Mouse (Mus musculus): ENCODE results near the gene Tapt1. TPM values are rescaled to one million over a fixed set of nuclear protein-coding genes. Genes with fewer than 3 reads are reported as not detected.

The Tapt1 gene
- polyA plus RNA-seq, 1 experiment, result 19.9 TPM

DNA sequence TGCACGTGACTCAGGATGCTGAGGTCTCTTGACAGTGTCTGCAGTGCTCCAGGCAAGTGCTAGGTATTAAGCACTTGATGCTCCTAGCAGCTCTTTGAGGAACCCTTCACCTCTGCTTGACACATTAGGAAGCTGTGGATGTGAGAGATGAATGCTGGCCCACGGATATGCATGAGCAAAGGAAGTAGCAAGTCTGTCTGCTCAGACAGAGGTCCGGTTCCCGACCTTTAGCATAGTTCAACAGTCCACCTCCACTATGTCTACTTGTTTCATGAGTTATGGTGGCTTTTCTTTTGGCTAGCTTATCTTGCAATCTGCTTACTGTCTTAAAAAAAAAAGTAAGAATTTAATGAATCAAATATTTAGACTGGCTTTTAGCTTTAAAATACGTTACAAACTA lies 19.8 kb downstream of the Tapt1 start:
- TF ChIP-seq POLR2A (IDR thresholded peaks at IDR 0.05; ENCODE audit: borderline replicate concordance, low read depth, low read length), result no peak
- no peak for TF ChIP-seq CTCF (IDR thresholded peaks at IDR 0.05; ENCODE audit: low read depth, low read length)
- Histone ChIP-seq H3K4me1 (ENCODE audit: control insufficient read depth, insufficient read depth, low read length) (peaks cover 5% of the 10 kb centered on the region), H3K4me3 (ENCODE audit: insufficient read depth, low read length) (no peak overlapping the region), H3K27ac (ENCODE audit: insufficient read depth, low read depth, low read length) (no peak overlapping the region)

DNA sequence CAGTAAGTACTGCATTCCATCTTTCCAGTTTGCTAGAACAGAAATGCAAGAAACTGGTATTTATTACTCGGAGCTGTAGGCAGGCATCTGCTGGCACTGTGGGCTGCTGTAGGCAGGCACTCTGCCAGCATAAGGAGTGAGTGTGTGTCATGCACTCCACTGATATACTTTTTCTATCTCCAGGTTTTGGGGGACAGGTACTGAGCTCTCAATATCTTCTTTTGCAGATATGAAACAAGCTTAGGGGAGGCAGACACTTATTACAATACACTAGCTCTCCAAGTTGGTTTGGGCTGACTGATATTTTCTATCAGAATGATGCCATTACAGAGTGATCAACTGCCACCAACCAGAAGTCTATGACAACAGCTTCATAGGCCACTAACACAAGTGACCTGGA lies 23.0 kb downstream of the Tapt1 start:
- no peak overlapping the region for H3K27ac ChIP-seq (ENCODE audit: insufficient read depth, low read depth, low read length)
- TF ChIP-seq POLR2A (IDR thresholded peaks at IDR 0.05; ENCODE audit: borderline replicate concordance, low read depth, low read length) (no peak), CTCF (IDR thresholded peaks at IDR 0.05; ENCODE audit: low read depth, low read length) (no peak)
- H3K4me1 ChIP-seq (ENCODE audit: control insufficient read depth, insufficient read depth, low read length), result peaks cover 2% of the 10 kb centered on the region; the same call in 1 of the 2 replicates
- H3K4me3 ChIP-seq (ENCODE audit: insufficient read depth, low read length), result no peak overlapping the region

DNA sequence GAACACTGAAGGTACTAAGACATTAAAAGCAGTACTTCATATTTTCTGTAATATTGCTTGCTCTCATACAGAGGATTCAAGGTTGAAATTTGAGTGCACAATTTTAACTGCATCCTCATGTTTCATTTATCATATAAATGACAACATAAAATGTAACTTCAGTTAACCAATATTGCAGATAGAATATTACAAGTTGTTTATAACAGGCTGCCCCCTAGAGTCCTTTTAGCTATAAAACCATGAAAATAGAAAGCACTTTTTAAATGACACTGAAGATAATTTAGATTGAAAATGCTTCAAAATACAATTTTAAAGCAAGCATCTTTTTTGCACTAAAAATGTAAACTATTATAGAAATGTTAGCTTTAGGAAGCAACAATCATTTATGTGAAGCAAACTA lies 24.8 kb downstream of the Tapt1 start:
- no peak overlapping the region for H3K4me3 ChIP-seq (ENCODE audit: insufficient read depth, low read length)
- no peak for TF ChIP-seq POLR2A (IDR thresholded peaks at IDR 0.05; ENCODE audit: borderline replicate concordance, low read depth, low read length)
- TF ChIP-seq CTCF (IDR thresholded peaks at IDR 0.05; ENCODE audit: low read depth, low read length), result no peak
- no peak overlapping the region for H3K27ac ChIP-seq (ENCODE audit: insufficient read depth, low read depth, low read length)
- H3K4me1 ChIP-seq (ENCODE audit: control insufficient read depth, insufficient read depth, low read length), result peaks cover 2% of the 10 kb centered on the region; the same call in 1 of the 2 replicates

DNA sequence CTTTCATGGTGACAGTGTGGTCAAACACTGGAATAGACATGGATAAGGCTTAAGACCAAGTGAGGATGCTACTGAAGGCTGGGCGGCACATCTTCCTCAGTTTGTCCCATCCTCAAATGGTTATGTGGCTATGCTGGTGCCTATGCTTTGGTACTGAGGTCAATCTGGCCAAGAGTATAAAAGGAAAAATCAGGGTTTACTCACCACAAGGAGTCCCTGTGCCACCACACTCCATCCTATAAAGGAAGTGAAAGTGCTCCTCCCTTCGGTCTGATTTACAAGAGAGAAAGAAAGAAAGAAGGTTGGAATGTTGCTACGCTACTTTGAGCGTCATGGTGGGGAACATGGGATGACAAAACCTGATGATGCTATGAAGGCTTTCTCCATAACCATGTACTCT lies 27.3 kb downstream of the Tapt1 start:
- Histone ChIP-seq H3K27ac (ENCODE audit: insufficient read depth, low read depth, low read length) (no peak overlapping the region), H3K4me1 (ENCODE audit: control insufficient read depth, insufficient read depth, low read length) (peaks cover 2% of the 10 kb centered on the region; the same call in 1 of the 2 replicates), H3K4me3 (ENCODE audit: insufficient read depth, low read length) (no peak overlapping the region)
- TF ChIP-seq POLR2A (IDR thresholded peaks at IDR 0.05; ENCODE audit: borderline replicate concordance, low read depth, low read length) (no peak), CTCF (IDR thresholded peaks at IDR 0.05; ENCODE audit: low read depth, low read length) (no peak)

DNA sequence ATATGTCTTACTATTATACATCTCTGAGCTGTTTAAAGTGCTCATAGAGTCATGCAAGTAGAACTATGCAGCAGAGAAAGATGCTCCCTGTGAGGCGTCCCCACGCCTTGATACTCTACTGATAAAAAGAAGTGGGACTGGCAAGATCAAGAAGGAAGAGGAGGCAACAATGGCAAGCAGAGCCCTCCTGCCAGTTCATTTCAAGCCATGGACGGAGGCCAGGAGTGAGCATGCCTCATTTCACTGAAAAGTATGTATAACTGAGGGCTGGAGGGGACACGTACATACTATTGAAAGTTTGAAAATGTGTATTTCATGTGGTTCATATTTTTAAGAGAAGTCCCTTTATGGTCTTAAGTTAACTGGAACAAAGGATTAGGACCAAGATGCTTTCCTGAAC lies 28.0 kb downstream of the Tapt1 start:
- peaks cover 2% of the 10 kb centered on the region; the same call in 1 of the 2 replicates for H3K4me1 ChIP-seq (ENCODE audit: control insufficient read depth, insufficient read depth, low read length)

DNA sequence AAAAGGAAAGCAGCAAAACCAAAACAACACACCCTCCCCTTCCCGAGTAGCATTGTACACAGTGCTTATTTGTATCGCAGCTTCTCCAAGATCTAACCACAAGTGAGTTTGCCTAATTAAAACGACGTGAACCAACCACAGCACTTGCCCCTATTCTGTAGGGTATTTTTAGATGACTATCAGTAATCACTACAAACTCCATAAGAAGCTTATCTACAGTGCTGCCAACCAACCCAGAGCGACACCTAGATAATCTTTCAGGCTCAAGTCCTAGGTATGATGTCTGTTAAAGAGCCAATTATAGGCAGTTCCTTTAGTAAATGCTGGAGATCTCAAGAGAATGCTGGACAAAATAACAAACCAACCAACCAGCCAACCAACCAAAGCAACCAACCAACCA lies 28.6 kb downstream of the Tapt1 start:
- TF ChIP-seq CTCF (IDR thresholded peaks at IDR 0.05; ENCODE audit: low read depth, low read length) (no peak), POLR2A (IDR thresholded peaks at IDR 0.05; ENCODE audit: borderline replicate concordance, low read depth, low read length) (no peak)
- H3K4me3 ChIP-seq (ENCODE audit: insufficient read depth, low read length), result no peak overlapping the region

More for the DNA sequence above, 28.0 kb downstream of the Tapt1 start:
- TF ChIP-seq POLR2A (IDR thresholded peaks at IDR 0.05; ENCODE audit: borderline replicate concordance, low read depth, low read length) (no peak), CTCF (IDR thresholded peaks at IDR 0.05; ENCODE audit: low read depth, low read length) (no peak)
- Histone ChIP-seq H3K4me3 (ENCODE audit: insufficient read depth, low read length) (no peak overlapping the region), H3K27ac (ENCODE audit: insufficient read depth, low read depth, low read length) (no peak overlapping the region)

DNA sequence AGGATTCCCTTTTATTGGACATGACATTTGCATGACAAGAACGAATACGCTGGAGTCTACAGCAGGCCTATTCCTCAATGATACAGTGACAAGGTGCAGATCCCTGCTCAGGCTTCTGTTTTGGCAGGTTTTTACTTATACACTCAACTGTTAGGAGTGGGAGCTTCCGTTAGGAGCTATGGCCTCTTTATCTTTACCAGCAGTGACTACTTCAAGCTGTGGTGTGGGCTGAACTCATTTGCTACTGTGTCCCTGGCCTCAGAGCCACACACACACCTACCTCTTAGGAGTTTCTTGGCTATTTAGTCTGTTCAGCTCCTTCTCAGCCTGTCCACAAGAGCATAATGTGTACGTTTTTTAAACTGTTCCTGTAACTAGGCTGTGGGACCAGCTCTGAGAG lies 30.3 kb downstream of the Tapt1 start:
- Histone ChIP-seq H3K4me3 (ENCODE audit: insufficient read depth, low read length) (no peak overlapping the region), H3K4me1 (ENCODE audit: control insufficient read depth, insufficient read depth, low read length) (peaks cover 2% of the 10 kb centered on the region; the same call in 1 of the 2 replicates), H3K27ac (ENCODE audit: insufficient read depth, low read depth, low read length) (no peak overlapping the region)
- TF ChIP-seq POLR2A (IDR thresholded peaks at IDR 0.05; ENCODE audit: borderline replicate concordance, low read depth, low read length) (no peak), CTCF (IDR thresholded peaks at IDR 0.05; ENCODE audit: low read depth, low read length) (no peak)

More for the DNA sequence above, 28.6 kb downstream of the Tapt1 start:
- Histone ChIP-seq H3K27ac (ENCODE audit: insufficient read depth, low read depth, low read length) (no peak overlapping the region), H3K4me1 (ENCODE audit: control insufficient read depth, insufficient read depth, low read length) (peaks cover 2% of the 10 kb centered on the region; the same call in 1 of the 2 replicates)

DNA sequence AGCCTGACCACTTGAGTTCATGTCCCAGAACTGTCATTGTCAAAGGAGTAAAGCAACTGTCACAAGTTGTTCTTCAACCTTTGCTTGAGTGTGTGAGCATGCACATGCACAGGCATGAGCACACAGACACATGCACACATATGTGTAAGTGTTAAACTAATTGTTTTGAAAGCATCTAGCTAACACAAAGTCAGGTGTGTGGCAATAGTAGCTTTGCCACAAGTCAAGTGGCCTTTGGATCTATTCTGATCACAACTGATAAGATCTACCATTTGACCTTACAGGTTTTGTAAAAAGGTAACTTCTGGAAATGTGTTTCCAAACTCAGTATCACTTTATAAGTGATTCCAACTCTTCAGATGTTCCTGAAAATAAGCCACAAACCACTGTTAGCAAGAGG lies 39.1 kb downstream of the Tapt1 start:
- TF ChIP-seq CTCF (IDR thresholded peaks at IDR 0.05; ENCODE audit: low read depth, low read length), result no peak
- TF ChIP-seq POLR2A (IDR thresholded peaks at IDR 0.05; ENCODE audit: borderline replicate concordance, low read depth, low read length), result no peak
- H3K4me1 ChIP-seq (ENCODE audit: control insufficient read depth, insufficient read depth, low read length), result no peaks in the 10 kb centered on the region
- no peak overlapping the region for H3K27ac ChIP-seq (ENCODE audit: insufficient read depth, low read depth, low read length)
- no peak overlapping the region for H3K4me3 ChIP-seq (ENCODE audit: insufficient read depth, low read length)

DNA sequence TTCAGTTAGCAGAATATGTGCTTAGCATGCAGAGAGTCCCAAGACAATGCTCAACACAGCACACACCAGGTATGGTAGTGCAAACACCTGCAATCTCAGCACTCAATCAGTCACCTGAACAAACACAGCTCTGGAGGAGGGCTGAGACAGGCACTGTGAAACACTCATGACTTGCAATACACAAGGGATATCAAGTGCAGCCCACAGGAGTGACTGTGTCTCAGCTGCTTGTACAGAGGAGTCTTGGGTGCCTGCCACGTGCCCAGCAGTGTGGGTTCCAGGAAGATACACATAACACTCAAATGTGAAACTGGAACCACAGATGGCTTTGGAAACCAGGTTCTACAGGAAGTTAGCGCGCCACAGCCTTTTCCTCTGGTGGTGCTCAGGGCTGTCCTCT lies 44.8 kb downstream of the Tapt1 start:
- H3K4me3 ChIP-seq (ENCODE audit: insufficient read depth, low read length), result no peak overlapping the region
- H3K4me1 ChIP-seq (ENCODE audit: control insufficient read depth, insufficient read depth, low read length), result peaks cover 3% of the 10 kb centered on the region
- no peak overlapping the region for H3K27ac ChIP-seq (ENCODE audit: insufficient read depth, low read depth, low read length)
- no peak for TF ChIP-seq POLR2A (IDR thresholded peaks at IDR 0.05; ENCODE audit: borderline replicate concordance, low read depth, low read length)

DNA sequence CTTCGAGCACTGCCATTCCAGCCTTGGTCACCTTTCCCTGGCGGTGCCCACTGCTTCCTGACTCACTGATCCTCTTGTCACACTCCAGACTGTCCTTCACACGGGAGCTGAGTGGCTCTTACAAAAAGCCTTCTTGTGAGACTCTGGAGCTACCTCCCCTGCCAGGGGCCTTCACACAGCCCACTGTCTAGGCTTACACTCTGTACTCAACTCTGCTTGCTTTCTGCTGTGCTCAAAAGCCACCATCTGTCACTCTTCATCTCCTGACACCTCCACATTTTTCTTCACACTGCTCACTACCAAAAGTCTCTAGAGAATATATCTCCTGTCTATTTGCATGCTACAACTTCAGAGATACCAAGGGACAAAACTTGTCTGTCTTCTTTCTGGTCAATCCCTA lies 46.0 kb downstream of the Tapt1 start:
- Histone ChIP-seq H3K4me3 (ENCODE audit: insufficient read depth, low read length) (no peak overlapping the region), H3K4me1 (ENCODE audit: control insufficient read depth, insufficient read depth, low read length) (peaks cover 3% of the 10 kb centered on the region), H3K27ac (ENCODE audit: insufficient read depth, low read depth, low read length) (no peak overlapping the region)
- TF ChIP-seq CTCF (IDR thresholded peaks at IDR 0.05; ENCODE audit: low read depth, low read length), result no peak
- no peak for TF ChIP-seq POLR2A (IDR thresholded peaks at IDR 0.05; ENCODE audit: borderline replicate concordance, low read depth, low read length)

DNA sequence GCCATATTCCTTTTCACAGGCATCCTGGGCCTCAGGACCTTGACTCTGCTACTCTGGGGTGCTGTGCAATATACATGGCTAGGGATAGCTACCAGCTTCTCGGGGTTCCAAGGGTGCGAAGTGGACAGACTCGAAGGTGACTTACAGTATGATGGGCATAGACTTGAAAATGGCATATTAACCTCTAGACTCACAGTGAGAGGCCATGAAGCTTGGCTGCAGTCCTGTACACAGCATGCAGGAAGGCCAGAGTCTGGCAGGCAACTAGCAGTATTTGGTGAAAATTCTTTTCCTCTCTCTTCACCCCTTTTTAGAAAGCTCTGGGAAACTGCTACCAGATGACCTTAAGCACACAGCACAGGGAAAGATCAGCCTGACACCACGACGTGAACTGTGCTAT lies 52.4 kb downstream of the Tapt1 start:
- Histone ChIP-seq H3K4me1 (ENCODE audit: control insufficient read depth, insufficient read depth, low read length) (no peaks in the 10 kb centered on the region), H3K27ac (ENCODE audit: insufficient read depth, low read depth, low read length) (no peak overlapping the region), H3K4me3 (ENCODE audit: insufficient read depth, low read length) (no peak overlapping the region)
- TF ChIP-seq CTCF (IDR thresholded peaks at IDR 0.05; ENCODE audit: low read depth, low read length) (no peak), POLR2A (IDR thresholded peaks at IDR 0.05; ENCODE audit: borderline replicate concordance, low read depth, low read length) (no peak)

All from bone marrow macrophage, adult 2 months (primary cell).